Mouse (Mus musculus) embryonic facial prominence, embryonic 11.5 days (tissue): ENCODE measurements around the gene Trpm7. TPM values are rescaled to one million over a fixed set of nuclear protein-coding genes. Genes with fewer than 3 reads are reported as not detected.
"Not testable (repeated sequence)": the region's sequence is repeated elsewhere in the genome, so short reads cannot be mapped to it uniquely, and the experiment has no call there.

Experiments used
- ATAC-seq: fragments of 200-750 bp; cut with Nextera tagmentation; replicated peaks from 2 replicates; pipeline ENCODE4 v1.8.0; 2017; ENCODE audit warnings: low read depth; ENCODE audit not compliant: insufficient number of reproducible peaks, low FRiP score, low TSS enrichment
- DNase-seq: peaks from one replicate; pipeline ENCODE4 v3.0.0-alpha.2; 2015; ENCODE audit warnings: low spot score
- H3K27ac ChIP-seq: fragments of 300-500 bp; sonication (generic); replicated peaks from 2 replicates; pipeline ENCODE4 v1.5.1; 2014; ENCODE audit warnings: mild to moderate bottlenecking, low read depth, low read length, control low read depth
- H3K27me3 ChIP-seq: fragments of 300-500 bp; sonication (generic); 2 replicates; pipeline ENCODE4 v1.6.1; 2014; ENCODE audit warnings: mild to moderate bottlenecking, low read length, moderate library complexity, mixed read lengths; ENCODE audit not compliant: control insufficient read depth, insufficient read depth
- H3K36me3 ChIP-seq: fragments of 300-500 bp; sonication (generic); replicated peaks from 2 replicates; pipeline ENCODE4 v1.6.1; 2014; ENCODE audit warnings: low read depth, mild to moderate bottlenecking, low read length, moderate library complexity, mixed read lengths; ENCODE audit not compliant: control insufficient read depth, insufficient read depth
- H3K4me1 ChIP-seq: fragments of 300-500 bp; sonication (generic); 2 replicates; pipeline ENCODE4 v1.6.1; 2014; ENCODE audit warnings: low read length, mixed read lengths; ENCODE audit not compliant: control insufficient read depth, insufficient read depth
- H3K4me2 ChIP-seq: fragments of 300-500 bp; sonication (generic); 2 replicates; pipeline ENCODE4 v1.6.1; 2014; ENCODE audit warnings: low read depth, mild to moderate bottlenecking, control low read depth, low read length, moderate library complexity
- H3K4me3 ChIP-seq: fragments of 300-500 bp; sonication (generic); 2 replicates; pipeline ENCODE4 v1.5.1; 2014; ENCODE audit warnings: low read depth, low read length, control low read depth
- H3K9ac ChIP-seq: fragments of 300-500 bp; sonication (generic); replicated peaks from 2 replicates; pipeline ENCODE4 v1.6.1; 2014; ENCODE audit warnings: mild to moderate bottlenecking, control low read depth, low read length
- H3K9me3 ChIP-seq: fragments of 300-500 bp; sonication (generic); replicated peaks from 2 replicates; pipeline ENCODE4 v1.6.1; 2016; ENCODE audit warnings: mild to moderate bottlenecking, low read length, inconsistent platforms, mixed read lengths; ENCODE audit not compliant: control insufficient read depth
- WGBS: fragments of 180-500 bp; shearing (Covaris S2); extraction: QIAGEN DNeasy Blood & Tissue Kit; methylation state at CpG from one replicate; pipeline ENCODE4 v1.1.7; 2014; 5-methylcytosine and 5-hydroxymethylcytosine counted together
- polyA plus RNA-seq: library from polyadenylated mRNA; unstranded; fragments of >200 nt; fragmentation: Nextera tagmentation; extraction: Ambion mirVana; gene quantifications from 2 replicates; pipeline ENCODE4 v1.2.1, GENCODE M21; 2014

Trpm7 gene
- polyA plus RNA-seq, 1 experiment from 2014 or later: 41.1 TPM

GRCm38 (mm10) chr2:126892316-126892715, 16.3 kb upstream of the Trpm7 start:
- Histone ChIP-seq H3K4me2 (no peak overlapping the region), H3K4me1 (no peaks in the 10 kb centered on the region), H3K9me3 (no peaks in the 10 kb centered on the region), H3K27me3 (no peaks in the 10 kb centered on the region), H3K4me3 (no peak overlapping the region), H3K9ac (no peak overlapping the region), H3K36me3 (no peaks in the 10 kb centered on the region), H3K27ac (no peak overlapping the region)
- ATAC-seq (no peak), DNase-seq (no peak)
- 92% methylated on average over 7 of the region's 7 CpGs for WGBS

GRCm38 (mm10) chr2:126891743-126892142, 15.7 kb upstream of the Trpm7 start:
- Histone ChIP-seq H3K27ac (no peak overlapping the region), H3K4me1 (no peaks in the 10 kb centered on the region), H3K36me3 (no peaks in the 10 kb centered on the region), H3K27me3 (no peaks in the 10 kb centered on the region), H3K4me3 (no peak overlapping the region), H3K9ac (no peak overlapping the region), H3K9me3 (no peaks in the 10 kb centered on the region), H3K4me2 (no peak overlapping the region)
- DNase-seq (no peak), ATAC-seq (no peak)

- 57% methylated on average over 3 of the region's 3 CpGs for WGBS
Measured at GRCm38 (mm10) chr2:126887141-126887540, 11.1 kb upstream of the Trpm7 start.

GRCm38 (mm10) chr2:126885871-126886270, 9.8 kb upstream of the Trpm7 start:
- no peak overlapping the region for H3K9ac ChIP-seq
- no peaks in the 10 kb centered on the region for H3K4me1 ChIP-seq
- H3K27ac ChIP-seq: no peak overlapping the region
- 79% methylated on average over 2 of the region's 2 CpGs for WGBS
- ATAC-seq (no peak), DNase-seq (no peak)
- no peaks in the 10 kb centered on the region for H3K27me3 ChIP-seq
- no peak overlapping the region for H3K4me2 ChIP-seq
- no peak overlapping the region for H3K4me3 ChIP-seq
- no peaks in the 10 kb centered on the region for H3K9me3 ChIP-seq
- no peaks in the 10 kb centered on the region for H3K36me3 ChIP-seq

More at GRCm38 (mm10) chr2:126887141-126887540, 11.1 kb upstream of the Trpm7 start:
- no peaks in the 10 kb centered on the region for H3K27me3 ChIP-seq
- no peaks in the 10 kb centered on the region for H3K36me3 ChIP-seq
- no peak overlapping the region for H3K4me2 ChIP-seq
- ATAC-seq (no peak), DNase-seq (no peak)
- no peak overlapping the region for H3K4me3 ChIP-seq
- no peaks in the 10 kb centered on the region for H3K9me3 ChIP-seq
- H3K9ac ChIP-seq: no peak overlapping the region
- H3K27ac ChIP-seq: no peak overlapping the region
- no peaks in the 10 kb centered on the region for H3K4me1 ChIP-seq

- DNase-seq: not testable (repeated sequence)
- 61% methylated on average over 2 of the region's 2 CpGs for WGBS
Measured at GRCm38 (mm10) chr2:126882711-126883110, 6.7 kb upstream of the Trpm7 start.

GRCm38 (mm10) chr2:126877991-126878390, 2.0 kb upstream of the Trpm7 start:
- Histone ChIP-seq H3K27me3 (no peaks in the 10 kb centered on the region), H3K36me3 (no peaks in the 10 kb centered on the region), H3K4me3 (no peak overlapping the region), H3K9me3 (no peaks in the 10 kb centered on the region), H3K27ac (no peak overlapping the region), H3K9ac (no peak overlapping the region), H3K4me1 (no peaks in the 10 kb centered on the region), H3K4me2 (no peak overlapping the region)
- DNase-seq (no peak), ATAC-seq (no peak)
- WGBS: 92% methylated on average over 1 of the region's 1 CpGs

More at GRCm38 (mm10) chr2:126882711-126883110, 6.7 kb upstream of the Trpm7 start:
- not testable (repeated sequence) for H3K36me3 ChIP-seq, H3K27me3 ChIP-seq, H3K27ac ChIP-seq, ATAC-seq, H3K4me3 ChIP-seq, H3K4me1 ChIP-seq, H3K9ac ChIP-seq, H3K9me3 ChIP-seq, H3K4me2 ChIP-seq

GRCm38 (mm10) chr2:126875516-126875835, 554 bp downstream of the Trpm7 start:
- Histone ChIP-seq H3K4me3 (peak overlapping the region; percentile 83), H3K36me3 (no peaks in the 10 kb centered on the region), H3K27me3 (no peaks in the 10 kb centered on the region), H3K4me2 (peak overlapping the region; percentile 69), H3K4me1 (no peaks in the 10 kb centered on the region), H3K27ac (peak overlapping the region; percentile 94), H3K9ac (peak overlapping the region; percentile 89), H3K9me3 (no peaks in the 10 kb centered on the region)
- DNase-seq (peak; percentile 59), ATAC-seq (peak; percentile 63)
- under 1% methylated on average over 18 of the region's 18 CpGs for WGBS

- H3K36me3 ChIP-seq: no peaks in the 10 kb centered on the region
- peak overlapping the region; percentile 83 for H3K4me3 ChIP-seq
- no peak for DNase-seq
- peak overlapping the region; percentile 94; the same call in 1 of the 2 replicates for H3K27ac ChIP-seq
- no peak for ATAC-seq
- 28% methylated on average over 13 of the region's 13 CpGs for WGBS
- peak overlapping the region; percentile 89 for H3K9ac ChIP-seq
- peak overlapping the region; percentile 69 for H3K4me2 ChIP-seq
- H3K9me3 ChIP-seq: no peaks in the 10 kb centered on the region
- H3K27me3 ChIP-seq: no peaks in the 10 kb centered on the region
- H3K4me1 ChIP-seq: no peaks in the 10 kb centered on the region
Measured at GRCm38 (mm10) chr2:126874809-126875515, 1.1 kb downstream of the Trpm7 start.
